Mouse (Mus musculus) embryo, embryonic 10 days (tissue): ENCODE measurements around the gene Vti1a.

Source experiments
- DNase-seq: peaks from one replicate; pipeline ENCODE4 v3.0.0-alpha.2; 2015; ENCODE audit warnings: low spot score

The Vti1a gene

GRCm38 (mm10) chr19:55560088-55560682 is 244.1 kb downstream of the Vti1a start:
- no peak for DNase-seq

- no peak for DNase-seq
Observed at GRCm38 (mm10) chr19:55561469-55561868, 245.4 kb downstream of the Vti1a start.

- no peak for DNase-seq
Observed at GRCm38 (mm10) chr19:55562487-55563147, 246.5 kb downstream of the Vti1a start.

GRCm38 (mm10) chr19:55563148-55563651 is 247.1 kb downstream of the Vti1a start:
- no peak for DNase-seq

- no peak for DNase-seq
Observed at GRCm38 (mm10) chr19:55564104-55564938, 248.2 kb downstream of the Vti1a start.

GRCm38 (mm10) chr19:55565111-55565510 is 249.0 kb downstream of the Vti1a start:
- DNase-seq: no peak

- no peak for DNase-seq
Observed at GRCm38 (mm10) chr19:55565523-55566369, 249.7 kb downstream of the Vti1a start.

- no peak for DNase-seq
Observed at GRCm38 (mm10) chr19:55569114-55569513, 253.0 kb downstream of the Vti1a start.

- no peak for DNase-seq
Observed at GRCm38 (mm10) chr19:55569894-55570293, 253.8 kb downstream of the Vti1a start.

GRCm38 (mm10) chr19:55570520-55571296 is 254.6 kb downstream of the Vti1a start:
- DNase-seq: no peak

- no peak for DNase-seq
Observed at GRCm38 (mm10) chr19:55571486-55571885, 255.4 kb downstream of the Vti1a start.

GRCm38 (mm10) chr19:55577306-55578042 is 261.4 kb downstream of the Vti1a start:
- DNase-seq: no peak

GRCm38 (mm10) chr19:55578094-55579085 is 262.3 kb downstream of the Vti1a start:
- DNase-seq: peak; percentile 84

GRCm38 (mm10) chr19:55579310-55579709 is 263.2 kb downstream of the Vti1a start:
- no peak for DNase-seq

GRCm38 (mm10) chr19:55580152-55580551 is 264.1 kb downstream of the Vti1a start:
- DNase-seq: no peak

GRCm38 (mm10) chr19:55580667-55581066 is 264.6 kb downstream of the Vti1a start:
- DNase-seq: no peak

GRCm38 (mm10) chr19:55582896-55583653 is 267.0 kb downstream of the Vti1a start:
- peak; percentile 18 for DNase-seq
